Mouse (Mus musculus) CH12.LX (cell line): ENCODE results near the gene Pdgfra. TPM values are rescaled to one million over a fixed set of nuclear protein-coding genes. Genes with fewer than 3 reads are reported as not detected.
A peak's percentile ranks its signal among the peaks of the same experiment; 100 is the strongest.

ENCODE experiments used
- DNase-seq: peaks from one replicate; pipeline ENCODE4 v3.0.0-alpha.2; 2013; ENCODE audit errors: extremely low read depth
- H3K27ac ChIP-seq: 2 replicates; pipeline ENCODE4 v1.5.1; 2012; ENCODE audit warnings: low read depth, mild to moderate bottlenecking, control low read depth, moderate library complexity; ENCODE audit not compliant: insufficient read depth
- H3K27me3 ChIP-seq: replicated peaks from 2 replicates; pipeline ENCODE3; 2012; ENCODE audit warnings: inconsistent platforms
- H3K36me3 ChIP-seq, 2 experiments: replicated peaks in 1 of 2; 2 replicates each; pipeline versions ENCODE3 to v1.6.1; 2012; ENCODE audit warnings: inconsistent platforms in 1 of 2, low read length in 1 of 2, mild to moderate bottlenecking in 1 of 2, mixed read lengths in 1 of 2, moderate library complexity in 1 of 2; ENCODE audit not compliant: control insufficient read depth in 1 of 2, insufficient read depth in 1 of 2
- H3K4me1 ChIP-seq, 2 experiments: 2 replicates each; pipeline ENCODE4 v1.6.1; 2012; ENCODE audit warnings: inconsistent platforms in 1 of 2, moderate library complexity in 1 of 2; ENCODE audit not compliant: insufficient read depth in 2 of 2, control insufficient read depth in 1 of 2
- H3K4me2 ChIP-seq: 2 replicates; pipeline ENCODE4 v1.6.1; 2012; ENCODE audit warnings: low read depth, mild to moderate bottlenecking, control low read depth; ENCODE audit not compliant: poor library complexity, insufficient read depth, severe bottlenecking
- H3K4me3 ChIP-seq, 3 experiments: fragments of 150-350 bp in 1 of 3; sonication (generic) in 1 of 3; replicated peaks in 1 of 3; 2 replicates each; pipeline versions ENCODE3 to v1.5.1; 2011 to 2012; ENCODE audit warnings: low read depth in 2 of 3, low read length in 2 of 3, mild to moderate bottlenecking in 2 of 3, moderate library complexity in 2 of 3, control low read depth in 1 of 3, improper control_type of control experiment in 1 of 3, inconsistent platforms in 1 of 3, mixed read lengths in 1 of 3; ENCODE audit not compliant: poor library complexity in 1 of 3
- H3K79me2 ChIP-seq: replicated peaks from 2 replicates; pipeline ENCODE4 v1.6.1; 2012; ENCODE audit warnings: mild to moderate bottlenecking, moderate library complexity; ENCODE audit not compliant: control insufficient read depth, poor library complexity, insufficient read depth, severe bottlenecking; ENCODE audit errors: extremely low read depth
- H3K9ac ChIP-seq: 2 replicates; pipeline ENCODE4 v1.6.1; 2012; ENCODE audit warnings: low read depth, mild to moderate bottlenecking, control low read depth, moderate library complexity; ENCODE audit not compliant: insufficient read depth
- H3K9me3 ChIP-seq: replicated peaks from 2 replicates; pipeline ENCODE3; 2012; ENCODE audit warnings: low read length, inconsistent platforms, mixed read lengths
- BHLHE40 ChIP-seq: IDR thresholded peaks from 2 replicates; pipeline ENCODE4 v1.6.1; 2011; ENCODE audit warnings: mild to moderate bottlenecking, low read depth, low read length, improper control_type of control experiment
- CTCF ChIP-seq, 2 experiments: IDR thresholded peaks in 1 of 2; conservative IDR thresholded peaks in 1 of 2; 2 replicates each; pipeline ENCODE4 v1.5.1; 2011 to 2012; ENCODE audit warnings: low read depth in 2 of 2, low read length in 2 of 2, improper control_type of control experiment in 1 of 2, inconsistent platforms in 1 of 2, mild to moderate bottlenecking in 1 of 2, moderate library complexity in 1 of 2
- KAT2A ChIP-seq: IDR thresholded peaks from 2 replicates; pipeline ENCODE4 v1.6.1; 2012; ENCODE audit warnings: low read length, improper control_type of control experiment, inconsistent platforms; ENCODE audit not compliant: insufficient replicate concordance
- POLR2A ChIP-seq: IDR thresholded peaks from 2 replicates; pipeline ENCODE4 v1.6.1; 2011; ENCODE audit warnings: low read depth, mild to moderate bottlenecking, improper control_type of control experiment, low read length
- SMC3 ChIP-seq: IDR thresholded peaks from 2 replicates; pipeline ENCODE4 v1.6.1; 2011; ENCODE audit warnings: low read depth, low read length, improper control_type of control experiment
- USF2 ChIP-seq: conservative IDR thresholded peaks from 2 replicates; pipeline ENCODE4 v1.6.1; 2011; ENCODE audit warnings: low read depth, low read length, improper control_type of control experiment
- ZNF384 ChIP-seq: IDR thresholded peaks from 2 replicates; pipeline ENCODE4 v1.6.1; 2012; ENCODE audit warnings: low read depth, low read length, improper control_type of control experiment, inconsistent platforms
- dilution Hi-C: fragments of 300-500 bp; cut with MboI; formaldehyde crosslinking; loops from 2 replicates; pipeline ENCODE4 v1.14.3; 2020; ENCODE audit warnings: low sequenced_read_pairs; ENCODE audit not compliant: extremely low pct_unique_long_range_greater_than_20kb, extremely low pct_ligation_motif_present
- in situ Hi-C: fragments of 300-500 bp; cut with MboI; formaldehyde crosslinking; loops from 3 replicates; pipeline ENCODE4 v1.14.3; 2019; ENCODE audit warnings: low sequenced_read_pairs, low pct_ligation_motif_present, low pct_unique_long_range_greater_than_20kb, mixed read lengths
- polyA plus RNA-seq: library from polyadenylated mRNA; unstranded; fragments of >175 nt; gene quantifications from 2 replicates; pipeline ENCODE4 v1.2.1, GENCODE M21; 2012; ENCODE audit warnings: low read depth; ENCODE audit not compliant: insufficient read length
- total RNA-seq, 2 experiments: library from RNA; depleted of rRNA; stranded (reverse); fragments of 300-350 nt in 1 of 2; fragments of >200 nt in 1 of 2; gene quantifications; 2 replicates each; pipeline ENCODE4 v1.2.3; 2012 to 2014

Pdgfra gene
- total and polyA plus RNA-seq, 3 experiments, result 0.13 to 0.25 (median 0.13) TPM

DNA sequence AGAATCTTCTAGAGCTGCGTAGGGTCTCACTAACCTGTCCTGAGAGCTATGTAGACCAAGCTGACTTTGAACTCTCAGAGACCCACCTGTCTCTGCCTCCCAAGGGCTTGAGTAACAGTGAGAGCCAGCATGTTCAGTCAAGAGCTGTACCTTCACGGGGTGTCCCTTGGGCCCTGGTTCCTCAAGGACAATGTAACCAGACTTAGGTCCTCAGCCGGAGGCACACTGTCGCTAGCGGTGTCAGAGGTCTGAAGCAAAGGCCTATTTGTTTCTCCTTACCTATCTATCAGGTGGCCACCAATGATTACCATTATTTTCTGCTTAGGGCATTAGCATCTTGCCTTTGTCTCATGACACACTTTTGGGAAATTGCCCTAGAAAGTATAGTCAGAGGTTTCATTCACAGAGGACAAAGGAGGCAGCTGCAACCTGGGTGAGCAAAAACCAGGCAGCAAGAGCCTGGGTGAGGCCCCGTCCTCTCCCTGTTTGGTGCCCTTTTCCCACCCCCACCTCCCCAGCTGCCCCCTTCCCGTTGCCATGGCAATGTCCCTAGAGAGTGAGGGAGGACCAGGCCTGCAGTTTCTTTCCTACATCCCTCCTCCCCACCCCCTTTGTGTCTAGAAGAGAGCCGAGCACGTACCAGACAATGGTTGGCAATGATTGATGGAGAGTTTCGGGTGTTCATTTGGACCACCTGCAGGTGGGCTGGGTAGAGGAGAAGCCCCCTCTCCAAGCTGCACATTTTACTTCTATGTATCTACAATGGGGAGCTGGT lies 70.6 kb downstream of the Pdgfra start:
- no peaks in the 10 kb centered on the region for H3K9me3 ChIP-seq
- no peak overlapping the region for H3K9ac ChIP-seq
- no peaks in the 10 kb centered on the region for H3K36me3 ChIP-seq
- no peak for TF ChIP-seq BHLHE40
- peak overlapping the region in 1 of 3 experiments; percentile 54 for H3K4me3 ChIP-seq
- dilution Hi-C loops (no loop called here), in situ Hi-C loops (loop anchor here (25.0 kb wide), 1 partner anchor 140 kb away; no protein-coding TSS in a partner anchor)
- H3K4me1 ChIP-seq, result peaks cover 0 to 12% of the 10 kb centered on the region in 2 experiments; a peak in 2 of 4 replicates
- no peak overlapping the region for H3K4me2 ChIP-seq
- no peaks in the 10 kb centered on the region for H3K79me2 ChIP-seq
- peak; percentile 17 for DNase-seq
- no peaks in the 10 kb centered on the region for H3K27me3 ChIP-seq
- H3K27ac ChIP-seq, result no peak overlapping the region

DNA sequence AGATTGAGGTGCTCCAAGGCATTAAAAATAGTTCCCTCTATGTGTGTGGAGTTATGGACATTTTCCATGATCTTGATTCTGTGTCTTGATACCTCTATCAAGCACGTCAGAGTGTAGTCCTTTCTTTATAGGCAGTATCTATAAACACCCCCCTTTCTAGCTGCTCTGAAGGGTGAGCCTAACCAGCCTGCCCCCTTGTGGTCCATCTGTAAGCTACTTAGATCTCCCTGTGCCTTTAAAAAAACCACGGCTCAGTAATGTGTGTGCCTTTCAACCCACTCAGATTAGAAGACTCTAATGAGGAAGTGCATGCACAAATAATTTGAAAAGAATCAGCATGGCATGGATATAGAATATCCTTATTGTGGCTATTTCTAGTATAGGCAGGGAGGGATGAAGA lies 86.3 kb downstream of the Pdgfra start:
- peaks cover 0 to 26% of the 10 kb centered on the region in 2 experiments for H3K36me3 ChIP-seq
- no peaks in the 10 kb centered on the region for H3K27me3 ChIP-seq
- peaks cover 6% of the 10 kb centered on the region for H3K9me3 ChIP-seq
- no peak overlapping the region for H3K9ac ChIP-seq
- no peak overlapping the region for H3K27ac ChIP-seq
- peak in 1 of 2 experiments; percentile 46; a peak in 2 of 4 replicates for TF ChIP-seq CTCF (conservative IDR thresholded peaks at IDR 0.05 in 1 of 2, IDR thresholded peaks at IDR 0.05 in 1 of 2; ENCODE audit: low read depth in 2 of 2, low read length in 2 of 2)
- peak; percentile 13; the same call in 1 of the 2 replicates for TF ChIP-seq SMC3
- no peak for TF ChIP-seq USF2
- TF ChIP-seq POLR2A, result no peak
- TF ChIP-seq, all 38 proteins: peak for 2
- Histone ChIP-seq H3K79me2 (no peaks in the 10 kb centered on the region), H3K4me2 (no peak overlapping the region), H3K4me1 (no peaks in the 10 kb centered on the region), H3K4me3 (no peak overlapping the region)
- in situ Hi-C loops (no loop called here), dilution Hi-C loops (no loop called here)
- DNase-seq, result peak; percentile 24

DNA sequence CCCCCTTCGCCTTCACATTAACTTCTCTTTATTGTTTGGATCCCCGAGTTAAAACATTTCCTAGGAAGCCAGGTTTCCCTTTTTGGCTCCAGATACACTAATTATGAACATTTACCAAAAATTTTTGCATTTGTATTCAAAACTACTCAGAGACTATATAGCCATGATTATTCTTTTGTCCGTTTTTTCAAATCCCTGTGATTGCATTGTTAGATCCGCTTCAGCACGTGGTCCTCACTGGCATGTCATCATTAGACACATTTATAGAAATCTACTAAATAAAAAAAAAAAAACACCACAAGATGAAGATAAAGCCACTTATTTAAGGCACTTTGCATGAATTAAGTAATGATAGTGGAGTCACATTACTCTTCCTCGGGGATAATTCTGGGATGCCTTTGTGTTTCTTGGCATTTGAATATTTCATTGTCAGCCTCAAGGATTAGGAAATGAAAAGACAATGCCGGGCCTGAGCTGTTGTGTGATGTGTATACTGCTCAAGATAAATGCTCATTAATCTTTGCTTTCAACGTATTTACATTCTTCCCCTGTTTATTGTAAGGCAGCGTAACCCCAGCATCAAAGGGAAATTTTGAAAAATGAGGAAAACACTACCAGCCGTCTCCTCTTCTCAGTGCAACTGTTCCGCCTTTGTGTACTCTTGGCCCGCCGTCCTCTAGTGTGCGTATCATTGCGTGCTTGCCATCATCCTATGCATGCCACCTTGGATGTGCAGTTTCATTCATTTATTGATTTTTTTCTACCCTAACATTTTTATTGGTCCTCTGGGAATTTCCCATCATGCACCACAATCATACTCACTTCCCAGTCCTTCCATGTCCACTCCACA lies 87.1 kb downstream of the Pdgfra start:
- in situ Hi-C loops (no loop called here), dilution Hi-C loops (no loop called here)
- H3K27me3 ChIP-seq, result no peaks in the 10 kb centered on the region
- H3K9me3 ChIP-seq, result peaks cover 6% of the 10 kb centered on the region
- peaks cover 0 to 24% of the 10 kb centered on the region in 2 experiments for H3K36me3 ChIP-seq
- no peak overlapping the region for H3K4me2 ChIP-seq
- no peak for TF ChIP-seq KAT2A
- no peak for TF ChIP-seq ZNF384
- no peaks in the 10 kb centered on the region for H3K4me1 ChIP-seq
- no peak overlapping the region for H3K4me3 ChIP-seq
- no peak overlapping the region for H3K27ac ChIP-seq
- no peak overlapping the region for H3K9ac ChIP-seq
- no peak for DNase-seq
- H3K79me2 ChIP-seq, result no peaks in the 10 kb centered on the region
